Mouse (Mus musculus): ENCODE data around the gene Arhgap21. TPM values are rescaled to one million over a fixed set of nuclear protein-coding genes. Genes with fewer than 3 reads are reported as not detected.

Arhgap21 gene
- polyA plus RNA-seq, 1 experiment from 2014 or later = 42.9 TPM

- CTCF ChIA-PET = interaction anchor here (0.9 to 1.4 kb wide), 4 partner anchors 16 to 242 kb away, joined by 3 to 4 read pairs (median 3); no protein-coding TSS in a partner anchor
- in situ Hi-C loops (cut with MboI; ENCODE audit: low pct_unique_long_range_greater_than_20kb) = no loop called here
- DNase-seq (ENCODE audit: low read depth, low spot score) = no peak
- POLR2A ChIA-PET = interaction anchor here (0.8 kb wide), 1 partner anchor 190 kb away, joined by 5 read pairs; no protein-coding TSS in a partner anchor
- no peaks in the 10 kb centered on the region for H3K27me3 ChIP-seq
- TF ChIP-seq CTCF (IDR thresholded peaks at IDR 0.05) = no peak
- no peak for ATAC-seq
These were observed 8.6 kb downstream of the Arhgap21 start for GRCm38 (mm10) chr2:20959906-20960667.

DNA sequence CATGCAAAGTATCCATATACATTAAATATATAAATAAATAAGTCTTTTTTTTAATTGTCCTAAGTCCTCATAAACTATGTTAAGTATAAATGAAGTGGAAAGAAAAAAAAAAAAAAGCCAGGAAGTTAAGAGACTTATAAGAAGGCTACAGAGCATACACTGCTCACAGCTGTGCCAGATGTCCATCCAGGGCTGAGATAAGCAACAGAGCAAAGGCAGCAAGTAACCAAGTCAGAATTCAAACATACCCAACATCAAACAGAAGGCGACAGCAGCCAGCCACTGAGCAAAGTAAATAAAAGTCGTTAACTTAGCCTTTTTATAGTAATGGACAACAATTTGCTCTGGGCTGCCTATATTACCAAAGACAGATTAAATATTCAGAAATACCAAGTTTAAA lies 9.6 kb downstream of the Arhgap21 start:
- H3K27me3 ChIP-seq = no peaks in the 10 kb centered on the region
- ATAC-seq (no peak), DNase-seq (ENCODE audit: low read depth, low spot score) (no peak)
- POLR2A ChIA-PET = interaction anchor here (0.8 kb wide), 1 partner anchor 191 kb away, joined by 5 read pairs; no protein-coding TSS in a partner anchor
- CTCF ChIA-PET = interaction anchor here (1.2 to 1.4 kb wide), 2 partner anchors 19 to 61 kb away, joined by 3 read pairs; no protein-coding TSS in a partner anchor
- TF ChIP-seq CTCF (IDR thresholded peaks at IDR 0.05) = no peak
- in situ Hi-C loops (cut with MboI; ENCODE audit: low pct_unique_long_range_greater_than_20kb) = no loop called here

GRCm38 (mm10) chr2:20957995-20958394 lies 10.7 kb downstream of the Arhgap21 start:
- TF ChIP-seq CTCF (IDR thresholded peaks at IDR 0.05) = peak; percentile 33
- no peak for ATAC-seq
- in situ Hi-C loops (cut with MboI; ENCODE audit: low pct_unique_long_range_greater_than_20kb) = no loop called here
- no peak for DNase-seq (ENCODE audit: low read depth, low spot score)
- ChIA-PET POLR2A (interaction anchor here (0.6 kb wide), 1 partner anchor 186 kb away, joined by 3 read pairs; no protein-coding TSS in a partner anchor), CTCF (interaction anchor here (1.2 kb wide), 1 partner anchor 18 kb away, joined by 3 read pairs; no protein-coding TSS in a partner anchor)
- H3K27me3 ChIP-seq = no peaks in the 10 kb centered on the region

- CTCF ChIA-PET = interaction anchor here (0.7 to 1.6 kb wide), 2 partner anchors 10 to 17 kb away, joined by 3 to 6 read pairs; no protein-coding TSS in a partner anchor
- ATAC-seq (no peak), DNase-seq (ENCODE audit: low read depth, low spot score) (no peak)
- no peak for TF ChIP-seq CTCF (IDR thresholded peaks at IDR 0.05)
- POLR2A ChIA-PET = no interaction called here
- no peaks in the 10 kb centered on the region for H3K27me3 ChIP-seq
- in situ Hi-C loops (cut with MboI; ENCODE audit: low pct_unique_long_range_greater_than_20kb) = no loop called here
These were observed 12.0 kb downstream of the Arhgap21 start for GRCm38 (mm10) chr2:20956716-20957115.

DNA sequence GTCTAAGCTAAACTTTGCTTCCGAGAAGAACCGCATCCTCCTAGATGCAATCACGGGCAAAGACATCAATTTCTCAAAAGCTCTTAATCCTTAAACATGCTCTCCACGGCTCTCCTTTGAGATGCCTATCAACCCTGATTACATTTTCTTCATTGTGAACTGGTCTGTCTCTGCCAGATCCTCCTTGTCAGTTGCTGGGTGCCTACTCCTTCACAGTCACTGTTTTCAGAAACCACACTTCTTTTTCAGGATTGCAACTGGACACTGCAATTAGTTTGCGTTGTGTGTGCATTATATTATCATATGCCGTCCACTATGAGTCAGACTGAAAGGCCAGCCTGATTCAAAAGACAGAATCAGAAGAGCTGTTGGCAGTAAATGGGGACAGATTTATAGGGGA lies 12.7 kb downstream of the Arhgap21 start:
- ATAC-seq (no peak), DNase-seq (ENCODE audit: low read depth, low spot score) (no peak)
- no peaks in the 10 kb centered on the region for H3K27me3 ChIP-seq
- ChIA-PET POLR2A (no interaction called here), CTCF (interaction anchor here (1.3 to 1.6 kb wide), 2 partner anchors 9 to 16 kb away, joined by 3 to 6 read pairs; no protein-coding TSS in a partner anchor)
- in situ Hi-C loops (cut with MboI; ENCODE audit: low pct_unique_long_range_greater_than_20kb) = no loop called here
- no peak for TF ChIP-seq CTCF (IDR thresholded peaks at IDR 0.05)

DNA sequence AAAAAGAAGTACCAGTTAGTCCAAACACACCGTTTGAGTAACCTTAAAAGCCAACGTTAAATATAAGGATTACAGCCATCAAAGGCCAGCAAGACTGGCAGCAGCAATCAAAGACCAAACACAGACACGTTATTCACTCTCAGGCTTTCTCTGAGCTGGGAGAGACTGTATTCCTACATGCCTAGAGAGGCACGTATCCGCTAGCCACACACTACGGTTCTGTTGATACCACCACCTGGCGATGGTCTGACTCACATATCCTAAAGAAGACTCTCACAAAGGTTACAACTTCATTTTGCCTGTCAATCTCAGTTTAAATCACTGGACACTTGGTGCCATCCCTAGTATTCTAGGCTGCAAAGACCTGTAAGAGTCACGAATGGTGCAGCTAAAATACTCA lies 13.3 kb downstream of the Arhgap21 start:
- ChIA-PET POLR2A (no interaction called here), CTCF (interaction anchor here (0.7 to 1.6 kb wide), 3 partner anchors 8 to 16 kb away, joined by 3 to 6 read pairs (median 3); no protein-coding TSS in a partner anchor)
- TF ChIP-seq CTCF (IDR thresholded peaks at IDR 0.05) = no peak
- DNase-seq (ENCODE audit: low read depth, low spot score) (no peak), ATAC-seq (no peak)
- no peaks in the 10 kb centered on the region for H3K27me3 ChIP-seq
- in situ Hi-C loops (cut with MboI; ENCODE audit: low pct_unique_long_range_greater_than_20kb) = no loop called here

- ChIA-PET POLR2A (no interaction called here), CTCF (interaction anchor here (1.0 to 1.3 kb wide), 5 partner anchors 10 to 309 kb away, joined by 3 to 5 read pairs (median 4); no protein-coding TSS in a partner anchor)
- H3K27me3 ChIP-seq = no peaks in the 10 kb centered on the region
- ATAC-seq (no peak), DNase-seq (ENCODE audit: low read depth, low spot score) (no peak)
- no peak for TF ChIP-seq CTCF (IDR thresholded peaks at IDR 0.05)
- in situ Hi-C loops (cut with MboI; ENCODE audit: low pct_unique_long_range_greater_than_20kb) = no loop called here
These were observed 16.0 kb downstream of the Arhgap21 start for GRCm38 (mm10) chr2:20952716-20953115.

GRCm38 (mm10) chr2:20949168-20949567 lies 19.5 kb downstream of the Arhgap21 start:
- ChIA-PET POLR2A (no interaction called here), CTCF (interaction anchor here (0.8 to 1.4 kb wide), 2 partner anchors 20 to 40 kb away, joined by 3 to 4 read pairs; partner anchors contain the start of gene Arhgap21)
- no peak for ATAC-seq
- in situ Hi-C loops (cut with MboI; ENCODE audit: low pct_unique_long_range_greater_than_20kb) = no loop called here
- H3K27me3 ChIP-seq = no peaks in the 10 kb centered on the region
- no peak for DNase-seq (ENCODE audit: low read depth, low spot score)
- TF ChIP-seq CTCF (IDR thresholded peaks at IDR 0.05) = no peak

- no peak for TF ChIP-seq CTCF (IDR thresholded peaks at IDR 0.05)
- POLR2A ChIA-PET = interaction anchor here (1.5 kb wide), 1 partner anchor 22 kb away, joined by 4 read pairs; no protein-coding TSS in a partner anchor
- in situ Hi-C loops (cut with MboI; ENCODE audit: low pct_unique_long_range_greater_than_20kb) = no loop called here
- ATAC-seq (no peak), DNase-seq (ENCODE audit: low read depth, low spot score) (no peak)
- H3K27me3 ChIP-seq = no peaks in the 10 kb centered on the region
- CTCF ChIA-PET = interaction anchor here (0.6 to 1.2 kb wide), 3 partner anchors 8 to 48 kb away, joined by 3 read pairs; no protein-coding TSS in a partner anchor
These were observed 21.6 kb downstream of the Arhgap21 start for GRCm38 (mm10) chr2:20947036-20947435.

GRCm38 (mm10) chr2:20945596-20945995 lies 23.1 kb downstream of the Arhgap21 start:
- POLR2A ChIA-PET = interaction anchor here (0.6 kb wide), 1 partner anchor 19 kb away, joined by 5 read pairs; no protein-coding TSS in a partner anchor
- no peak for DNase-seq (ENCODE audit: low read depth, low spot score)
- in situ Hi-C loops (cut with MboI; ENCODE audit: low pct_unique_long_range_greater_than_20kb) = no loop called here
- CTCF ChIA-PET = interaction anchor here (1.2 kb wide), 1 partner anchor 47 kb away, joined by 3 read pairs; no protein-coding TSS in a partner anchor
- no peak for TF ChIP-seq CTCF (IDR thresholded peaks at IDR 0.05)
- no peaks in the 10 kb centered on the region for H3K27me3 ChIP-seq
- ATAC-seq = no peak

Measured in Patski (cell line).